Mouse (Mus musculus): ENCODE measurements at regions not wholly inside any gene's neighbourhood (a gene's known extent, or its start where the extent isn't known, plus 50 kb on each side); places are given as distances from the start of the nearest gene placed in this dataset.

GRCm38 (mm10) chr13:54301677-54302076, 69.5 kb upstream of the Cplx2 start:
- TF ChIP-seq CTCF (IDR thresholded peaks at IDR 0.05; ENCODE audit: low read depth) (no peak), EP300 (IDR thresholded peaks at IDR 0.05; ENCODE audit: low read depth) (no peak)

Data from heart, postnatal 0 days (tissue).